Mouse (Mus musculus) liver, embryonic 16.5 days (tissue): ENCODE results near the gene Ccdc110. TPM values are rescaled to one million over a fixed set of nuclear protein-coding genes. Genes with fewer than 3 reads are reported as not detected.
A peak's percentile ranks its signal among the peaks of the same experiment; 100 is the strongest.

ENCODE experiments used
- ATAC-seq: fragments of 200-750 bp; cut with Nextera tagmentation; 2 replicates; pipeline ENCODE4 v1.8.0; 2017; ENCODE audit warnings: low read depth, mild to moderate bottlenecking, moderate number of reproducible peaks, moderate library complexity
- H3K27ac ChIP-seq: fragments of 300-500 bp; sonication (generic); 2 replicates; pipeline ENCODE4 v1.5.1; 2014; ENCODE audit warnings: mild to moderate bottlenecking, low read length
- H3K27me3 ChIP-seq: fragments of 300-500 bp; sonication (generic); 2 replicates; pipeline ENCODE4 v1.6.1; 2014; ENCODE audit warnings: low read depth, low read length, mixed read lengths; ENCODE audit not compliant: control insufficient read depth, insufficient read depth
- H3K36me3 ChIP-seq: fragments of 300-500 bp; sonication (generic); 2 replicates; pipeline ENCODE4 v1.6.1; 2014; ENCODE audit warnings: mild to moderate bottlenecking; ENCODE audit not compliant: control insufficient read depth, insufficient read depth
- H3K4me1 ChIP-seq: fragments of 300-500 bp; sonication (generic); 2 replicates; pipeline ENCODE4 v1.6.1; 2014; ENCODE audit warnings: low read depth, low read length, mixed read lengths; ENCODE audit not compliant: control insufficient read depth
- H3K4me2 ChIP-seq: fragments of 300-500 bp; sonication (generic); 2 replicates; pipeline ENCODE4 v1.6.1; 2014; ENCODE audit warnings: low read depth, low read length, mixed read lengths
- H3K4me3 ChIP-seq: fragments of 300-500 bp; sonication (generic); 2 replicates; pipeline ENCODE4 v1.5.1; 2014; ENCODE audit warnings: low read depth, mild to moderate bottlenecking, low read length
- H3K9ac ChIP-seq: fragments of 300-500 bp; sonication (generic); 2 replicates; pipeline ENCODE4 v1.6.1; 2014; ENCODE audit warnings: low read depth, low read length
- H3K9me3 ChIP-seq: fragments of 300-500 bp; sonication (generic); replicated peaks from 2 replicates; pipeline ENCODE4 v1.6.1; 2016; ENCODE audit warnings: low read length; ENCODE audit not compliant: control insufficient read depth
- WGBS: fragments of 180-500 bp; shearing (Covaris S2); extraction: QIAGEN DNeasy Blood & Tissue Kit; methylation state at CpG from one replicate; pipeline ENCODE4 v1.1.7; 2014; ENCODE audit not compliant: insufficient replicate concordance; 5-methylcytosine and 5-hydroxymethylcytosine counted together
- polyA plus RNA-seq: library from polyadenylated mRNA; unstranded; fragments of >200 nt; fragmentation: Nextera tagmentation; extraction: Ambion mirVana; gene quantifications from 2 replicates; pipeline ENCODE4 v1.2.1, GENCODE M21; 2015

The Ccdc110 gene
- polyA plus RNA-seq, 1 experiment from 2014 or later, result not detected

- Histone ChIP-seq H3K27me3 (no peaks in the 10 kb centered on the region), H3K4me2 (no peak overlapping the region), H3K4me1 (no peaks in the 10 kb centered on the region), H3K36me3 (no peaks in the 10 kb centered on the region), H3K4me3 (no peak overlapping the region), H3K9me3 (no peaks in the 10 kb centered on the region), H3K27ac (no peak overlapping the region), H3K9ac (no peak overlapping the region)
- 42% methylated on average over 2 of the region's 2 CpGs for WGBS
- no peak for ATAC-seq
Observed at GRCm38 (mm10) chr8:45950622-45951021, 16.2 kb downstream of the Ccdc110 start.

- Histone ChIP-seq H3K27ac (no peak overlapping the region), H3K4me1 (peaks cover 4% of the 10 kb centered on the region; the same call in 1 of the 2 replicates), H3K9me3 (peaks cover 2% of the 10 kb centered on the region; the same call in 1 of the 2 replicates), H3K27me3 (no peaks in the 10 kb centered on the region), H3K4me3 (no peak overlapping the region), H3K36me3 (no peaks in the 10 kb centered on the region), H3K4me2 (no peak overlapping the region), H3K9ac (no peak overlapping the region)
- 89% methylated on average over 12 of the region's 12 CpGs for WGBS
- no peak for ATAC-seq
Observed at GRCm38 (mm10) chr8:45970894-45971293, 36.5 kb downstream of the Ccdc110 start.

- Histone ChIP-seq H3K27me3 (no peaks in the 10 kb centered on the region), H3K9me3 (peaks cover 2% of the 10 kb centered on the region; the same call in 1 of the 2 replicates), H3K27ac (no peak overlapping the region), H3K36me3 (peaks cover 7% of the 10 kb centered on the region; the same call in 1 of the 2 replicates), H3K4me2 (no peak overlapping the region; the same call in 1 of the 2 replicates), H3K4me1 (peaks cover 9% of the 10 kb centered on the region; the same call in 1 of the 2 replicates), H3K9ac (no peak overlapping the region), H3K4me3 (no peak overlapping the region; the same call in 1 of the 2 replicates)
- ATAC-seq, result no peak
- WGBS, result 72% methylated on average over 8 of the region's 8 CpGs
Observed at GRCm38 (mm10) chr8:45973988-45974505, 39.6 kb downstream of the Ccdc110 start.

- Histone ChIP-seq H3K36me3 (peaks cover 7% of the 10 kb centered on the region; the same call in 1 of the 2 replicates), H3K27me3 (no peaks in the 10 kb centered on the region), H3K4me3 (peak within 1 kb of the TSS; percentile 72), H3K9me3 (peaks cover 2% of the 10 kb centered on the region; the same call in 1 of the 2 replicates), H3K4me1 (peaks cover 9% of the 10 kb centered on the region; the same call in 1 of the 2 replicates), H3K9ac (peak within 1 kb of the TSS; percentile 74), H3K4me2 (peak within 1 kb of the TSS; percentile 70), H3K27ac (peak within 1 kb of the TSS; percentile 56; the same call in 1 of the 2 replicates)
- peak; percentile 95 for ATAC-seq
- under 1% methylated on average over 57 of the region's 57 CpGs for WGBS
Observed at GRCm38 (mm10) chr8:45975126-45975836, 40.9 kb downstream of the Ccdc110 start, which contains the start of the genes 1700029J07Rik and Ufsp2. TSS of gene 1700029J07Rik (minus strand) at chr8:45975252. TSS of gene Ufsp2 (plus strand) at chr8:45975528.

GRCm38 (mm10) chr8:45975837-45976468 is 41.5 kb downstream of the Ccdc110 start:
- Histone ChIP-seq H3K27ac (no peak overlapping the region), H3K27me3 (no peaks in the 10 kb centered on the region), H3K9ac (peak overlapping the region; percentile 64), H3K4me2 (peak overlapping the region; percentile 70), H3K4me3 (peak overlapping the region; percentile 72), H3K4me1 (peaks cover 9% of the 10 kb centered on the region; the same call in 1 of the 2 replicates), H3K9me3 (peaks cover 1% of the 10 kb centered on the region; the same call in 1 of the 2 replicates), H3K36me3 (peaks cover 8% of the 10 kb centered on the region; the same call in 1 of the 2 replicates)
- WGBS, result 38% methylated on average over 11 of the region's 11 CpGs
- ATAC-seq, result peak; percentile 12

- no peak overlapping the region for H3K9ac ChIP-seq
- H3K36me3 ChIP-seq, result peaks cover 11% of the 10 kb centered on the region
- H3K27ac ChIP-seq, result no peak overlapping the region
- peaks cover 2% of the 10 kb centered on the region; the same call in 1 of the 2 replicates for H3K4me1 ChIP-seq
- ATAC-seq, result no peak
- H3K9me3 ChIP-seq, result no peaks in the 10 kb centered on the region
- 71% methylated on average over 3 of the region's 3 CpGs for WGBS
- H3K4me3 ChIP-seq, result no peak overlapping the region
- H3K27me3 ChIP-seq, result no peaks in the 10 kb centered on the region
- no peak overlapping the region for H3K4me2 ChIP-seq
Observed at GRCm38 (mm10) chr8:45986665-45987064, 52.2 kb downstream of the Ccdc110 start.

- H3K27ac ChIP-seq, result no peak overlapping the region
- peaks cover 10% of the 10 kb centered on the region for H3K36me3 ChIP-seq
- no peaks in the 10 kb centered on the region for H3K27me3 ChIP-seq
- H3K4me1 ChIP-seq, result peaks cover 2% of the 10 kb centered on the region; the same call in 1 of the 2 replicates
- ATAC-seq, result peak; percentile 76
- H3K9me3 ChIP-seq, result no peaks in the 10 kb centered on the region
- no peak overlapping the region for H3K4me3 ChIP-seq
- WGBS, result 31% methylated on average over 2 of the region's 2 CpGs
- H3K4me2 ChIP-seq, result no peak overlapping the region
- no peak overlapping the region for H3K9ac ChIP-seq
Observed at GRCm38 (mm10) chr8:45988189-45988588, 53.8 kb downstream of the Ccdc110 start.

- no peak overlapping the region for H3K9ac ChIP-seq
- no peak for ATAC-seq
- no peak overlapping the region for H3K27ac ChIP-seq
- 72% methylated on average over 4 of the region's 4 CpGs for WGBS
- H3K27me3 ChIP-seq, result no peaks in the 10 kb centered on the region
- H3K9me3 ChIP-seq, result no peaks in the 10 kb centered on the region
- H3K36me3 ChIP-seq, result peaks cover 10% of the 10 kb centered on the region
- no peak overlapping the region for H3K4me3 ChIP-seq
- peaks cover 2% of the 10 kb centered on the region; the same call in 1 of the 2 replicates for H3K4me1 ChIP-seq
- no peak overlapping the region for H3K4me2 ChIP-seq
Observed at GRCm38 (mm10) chr8:45990631-45991310, 56.4 kb downstream of the Ccdc110 start.
